9 mouse cellular contexts compared by ENCODE assay signal in genomic region chr14:47863067-47863466, GRCm38 (mm10).
DNase-seq lines count a peak whose midpoint lies in the region; ATAC-seq and TF ChIP-seq lines count a peak whose summit lies in the region.
"Had no signal": no experiment of that assay in that cellular context is flagged by ENCODE, and none has a peak within 500 bp of the region (broad histone marks: within the 10 kb centered on the region; RNA-seq: fewer than 3 reads in every experiment).

No protein-coding gene starts in this region.

- no peaks in the 10 kb centered on the region for H3K27me3 ChIP-seq in megakaryocyte, embryonic 14.5 days (replicated peaks)
- no peaks in the 10 kb centered on the region for H3K27me3 ChIP-seq in kidney, embryonic 15.5 days
- H3K27me3 ChIP-seq: neural tube, embryonic 13.5 days had no signal

- peaks cover 9% of the 10 kb centered on the region for H3K9me3 ChIP-seq in megakaryocyte, embryonic 14.5 days
- H3K9me3 ChIP-seq in kidney, embryonic 15.5 days (replicated peaks), result no peaks in the 10 kb centered on the region

- no peak overlapping the region for H3K9ac ChIP-seq in kidney, embryonic 15.5 days
- H3K9ac ChIP-seq: neural tube, embryonic 13.5 days had no signal

- H3K4me2 ChIP-seq in kidney, embryonic 15.5 days, result no peak overlapping the region
- H3K4me2 ChIP-seq: neural tube, embryonic 13.5 days had no signal

- no peak for ATAC-seq in kidney, embryonic 15.5 days (replicated peaks; ENCODE audit: low FRiP score)
- no peak for ATAC-seq in erythroblast, adult 5-6 weeks (replicated peaks; ENCODE audit: low FRiP score, poor library complexity, severe bottlenecking)

- H3K4me1 ChIP-seq in lung, adult 2 months (ENCODE audit: control insufficient read depth, insufficient read depth, low read length), result no peaks in the 10 kb centered on the region
- H3K4me1 ChIP-seq in megakaryocyte, embryonic 14.5 days, result peaks cover 5% of the 10 kb centered on the region
- 0 out of 2 replicates have a peak, but pooled peaks cover 2% of the 10 kb centered on the region for H3K4me1 ChIP-seq in kidney, embryonic 15.5 days

- H3K4me3 ChIP-seq in lung, adult 2 months (replicated peaks; ENCODE audit: extremely low read depth, low read depth, low read length), result no peak overlapping the region
- peak overlapping the region; percentile 21 for H3K4me3 ChIP-seq in megakaryocyte, embryonic 14.5 days (replicated peaks)
- no peak overlapping the region for H3K4me3 ChIP-seq in kidney, embryonic 15.5 days (replicated peaks)
- H3K4me3 ChIP-seq: neural tube, embryonic 13.5 days had no signal

- intact Hi-C loops in heart, postnatal 10 days (cut with DNase I), result no loop called here

- no peak overlapping the region for H3K27ac ChIP-seq in kidney, embryonic 15.5 days
- H3K27ac ChIP-seq: neural tube, embryonic 13.5 days had no signal

- peak; percentile 46 to 57 for DNase-seq in cerebellum, postnatal 10 days
- DNase-seq in cerebellum, adult 11-12 months, result no peak
- DNase-seq in lung, adult 18-20 months, result peak; percentile 5 to 34
- no peak for DNase-seq in lung, adult 2 months
- DNase-seq in heart, postnatal 10 days, result peak; percentile 28 to 35

- no peaks in the 10 kb centered on the region for H3K36me3 ChIP-seq in megakaryocyte, embryonic 14.5 days (replicated peaks; ENCODE audit: low read length)
- no peaks in the 10 kb centered on the region for H3K36me3 ChIP-seq in kidney, embryonic 15.5 days
- H3K36me3 ChIP-seq: neural tube, embryonic 13.5 days had no signal

- 39% methylated on average over 5 of the region's 5 CpGs for WGBS in lung, adult 2 months
- WGBS in kidney, embryonic 15.5 days, result 33% methylated on average over 5 of the region's 5 CpGs

- no peak for TF ChIP-seq CTCF in lung, adult 2 months (IDR thresholded peaks at IDR 0.05; ENCODE audit: insufficient read depth, low read length)

- TF ChIP-seq POLR2A in lung, adult 2 months (IDR thresholded peaks at IDR 0.05; ENCODE audit: borderline replicate concordance, extremely low read depth, low read depth, low read length), result no peak

Comparison
In these comparisons a context has a peak if more than half of its experiments do, and no peak if none do; other contexts are left out.
1. DNase-seq: peak in cerebellum, postnatal 10 days (2 of 2), lung, adult 18-20 months (2 of 2) and heart, postnatal 10 days (2 of 2); none in cerebellum, adult 11-12 months (single experiment) and lung, adult 2 months (single experiment).